Mouse (Mus musculus) small intestine, adult 2 months (tissue): ENCODE results near the gene Eef1akmt3. TPM values are rescaled to one million over a fixed set of nuclear protein-coding genes. Genes with fewer than 3 reads are reported as not detected.

Experiments
- H3K27ac ChIP-seq: fragments of 200-500 bp; 2 replicates; pipeline ENCODE4 v1.5.1; 2012; ENCODE audit warnings: low read depth, low read length, control low read depth, inconsistent platforms; ENCODE audit not compliant: insufficient read depth
- H3K27me3 ChIP-seq: fragments of 200-500 bp; 2 replicates; pipeline ENCODE4 v1.6.1; 2012; ENCODE audit warnings: mild to moderate bottlenecking, moderate library complexity, low read length, inconsistent platforms; ENCODE audit not compliant: control insufficient read depth, insufficient read depth
- H3K36me3 ChIP-seq: fragments of 200-500 bp; 2 replicates; pipeline ENCODE4 v1.6.1; 2012; ENCODE audit warnings: mild to moderate bottlenecking, low read length, control low read depth, inconsistent platforms; ENCODE audit not compliant: control insufficient read depth, insufficient read depth
- H3K4me1 ChIP-seq: fragments of 200-500 bp; 2 replicates; pipeline ENCODE4 v1.6.1; 2012; ENCODE audit warnings: low read length, inconsistent platforms, mixed read lengths; ENCODE audit not compliant: control insufficient read depth, insufficient read depth, insufficient read length
- H3K4me3 ChIP-seq: fragments of 200-500 bp; 2 replicates; pipeline ENCODE4 v1.5.1; 2012; ENCODE audit warnings: low read depth, mild to moderate bottlenecking, control low read depth, inconsistent platforms, low read length, moderate library complexity
- CTCF ChIP-seq: fragments of 200-500 bp; IDR thresholded peaks from 2 replicates; pipeline ENCODE4 v1.5.1; 2012; ENCODE audit warnings: low read depth, mild to moderate bottlenecking, control low read depth, inconsistent platforms, low read length, moderate library complexity, mixed read lengths; ENCODE audit not compliant: insufficient replicate concordance, insufficient read length; ENCODE audit errors: extremely low read depth
- POLR2A ChIP-seq: fragments of 200-500 bp; IDR thresholded peaks from 2 replicates; pipeline ENCODE4 v1.6.1; 2012; ENCODE audit warnings: low read depth, mild to moderate bottlenecking, control low read depth, inconsistent platforms, low read length, moderate library complexity
- WGBS: fragments of 180-500 bp; shearing (Covaris S2); methylation state at CpG from one replicate; pipeline ENCODE4 v1.1.7; 2018; 5-methylcytosine and 5-hydroxymethylcytosine counted together
- polyA plus RNA-seq: library from polyadenylated mRNA; depleted of rRNA; stranded (reverse); fragments of >200 nt; gene quantifications from 2 replicates; pipeline ENCODE4 v1.2.3, GENCODE M21; 2012

The Eef1akmt3 gene
- polyA plus RNA-seq, 1 experiment, result 1.2 TPM

GRCm38 (mm10) chr10:127058161-127058560 is 16.8 kb upstream of the Eef1akmt3 start:
- peaks cover 9% of the 10 kb centered on the region for H3K27me3 ChIP-seq
- TF ChIP-seq POLR2A (peak; percentile 29; the same call in 1 of the 2 replicates), CTCF (peak; percentile 95)
- H3K27ac ChIP-seq, result no peak overlapping the region
- H3K4me3 ChIP-seq, result no peak overlapping the region
- peaks cover 6% of the 10 kb centered on the region; the same call in 1 of the 2 replicates for H3K36me3 ChIP-seq
- peaks cover 7% of the 10 kb centered on the region for H3K4me1 ChIP-seq
- 2% methylated on average over 9 of the region's 9 CpGs for WGBS

GRCm38 (mm10) chr10:127056490-127056889 is 15.2 kb upstream of the Eef1akmt3 start:
- H3K27ac ChIP-seq, result no peak overlapping the region
- peaks cover 6% of the 10 kb centered on the region; the same call in 1 of the 2 replicates for H3K36me3 ChIP-seq
- TF ChIP-seq POLR2A (no peak), CTCF (no peak)
- no peak overlapping the region for H3K4me3 ChIP-seq
- H3K4me1 ChIP-seq, result peaks cover 4% of the 10 kb centered on the region; the same call in 1 of the 2 replicates
- peaks cover 9% of the 10 kb centered on the region for H3K27me3 ChIP-seq
- 92% methylated on average over 20 of the region's 20 CpGs for WGBS

- Histone ChIP-seq H3K4me1 (peaks cover 4% of the 10 kb centered on the region; the same call in 1 of the 2 replicates), H3K4me3 (no peak overlapping the region), H3K36me3 (peaks cover 6% of the 10 kb centered on the region; the same call in 1 of the 2 replicates), H3K27me3 (peaks cover 16% of the 10 kb centered on the region), H3K27ac (no peak overlapping the region)
- TF ChIP-seq CTCF (no peak), POLR2A (no peak)
- WGBS, result 78% methylated on average over 8 of the region's 8 CpGs
Measured at GRCm38 (mm10) chr10:127055406-127055805, 14.1 kb upstream of the Eef1akmt3 start.

GRCm38 (mm10) chr10:127054646-127055045 is 13.3 kb upstream of the Eef1akmt3 start:
- H3K27ac ChIP-seq, result no peak overlapping the region
- peaks cover 6% of the 10 kb centered on the region for H3K4me1 ChIP-seq
- H3K36me3 ChIP-seq, result peaks cover 6% of the 10 kb centered on the region; the same call in 1 of the 2 replicates
- TF ChIP-seq CTCF (no peak), POLR2A (no peak)
- no peak overlapping the region for H3K4me3 ChIP-seq
- 84% methylated on average over 4 of the region's 4 CpGs for WGBS
- H3K27me3 ChIP-seq, result peaks cover 19% of the 10 kb centered on the region

- Histone ChIP-seq H3K27ac (no peak overlapping the region), H3K4me3 (no peak overlapping the region), H3K4me1 (peaks cover 10% of the 10 kb centered on the region), H3K27me3 (peaks cover 31% of the 10 kb centered on the region), H3K36me3 (no peaks in the 10 kb centered on the region)
- TF ChIP-seq POLR2A, result no peak
- no peak for TF ChIP-seq CTCF
- 11% methylated on average over 10 of the region's 10 CpGs for WGBS
Measured at GRCm38 (mm10) chr10:127050119-127050474, 8.8 kb upstream of the Eef1akmt3 start.

- 3% methylated on average over 29 of the region's 29 CpGs for WGBS
- TF ChIP-seq CTCF (peak; percentile 49; the same call in 1 of the 2 replicates), POLR2A (no peak)
- peak overlapping the region; percentile 36 for H3K4me3 ChIP-seq
- no peak overlapping the region for H3K27ac ChIP-seq
- H3K27me3 ChIP-seq, result peaks cover 31% of the 10 kb centered on the region
- no peaks in the 10 kb centered on the region for H3K36me3 ChIP-seq
- H3K4me1 ChIP-seq, result peaks cover 10% of the 10 kb centered on the region
Measured at GRCm38 (mm10) chr10:127049395-127050118, 8.2 kb upstream of the Eef1akmt3 start.

- Histone ChIP-seq H3K27me3 (peaks cover 31% of the 10 kb centered on the region), H3K4me3 (peak overlapping the region; percentile 36), H3K27ac (no peak overlapping the region), H3K36me3 (no peaks in the 10 kb centered on the region), H3K4me1 (peaks cover 10% of the 10 kb centered on the region)
- TF ChIP-seq POLR2A (no peak), CTCF (no peak)
- WGBS, result 3% methylated on average over 35 of the region's 35 CpGs
Measured at GRCm38 (mm10) chr10:127048608-127049394, 7.5 kb upstream of the Eef1akmt3 start.

- Histone ChIP-seq H3K27me3 (peaks cover 31% of the 10 kb centered on the region), H3K27ac (no peak within 1 kb of the TSS), H3K36me3 (no peaks in the 10 kb centered on the region), H3K4me3 (peak within 1 kb of the TSS; percentile 36), H3K4me1 (peaks cover 10% of the 10 kb centered on the region)
- TF ChIP-seq CTCF, result no peak
- TF ChIP-seq POLR2A, result no peak
- WGBS, result 48% methylated on average over 5 of the region's 5 CpGs
Measured at GRCm38 (mm10) chr10:127047954-127048353, 6.6 kb upstream of the Eef1akmt3 start, which contains the start of gene Cyp27b1. Gene Cyp27b1, plus strand, starts transcription at chr10:127048250.
